Mouse (Mus musculus): Measurements from ENCODE around the gene Cbln1.

Cbln1 gene

GRCm38 (mm10) chr8:87472271-87473236 lies at the start of gene Cbln1:
Gene Cbln1, minus strand, starts transcription at chr8:87472609.
- no peak for TF ChIP-seq GATA4 (IDR thresholded peaks at IDR 0.05; ENCODE audit: insufficient replicate concordance, low read length)

- no peak for TF ChIP-seq GATA4 (IDR thresholded peaks at IDR 0.05; ENCODE audit: insufficient replicate concordance, low read length)
Measured at GRCm38 (mm10) chr8:87517132-87517531, 44.7 kb upstream of the Cbln1 start.

GRCm38 (mm10) chr8:87513796-87514195 lies 41.4 kb upstream of the Cbln1 start:
- no peak for TF ChIP-seq GATA4 (IDR thresholded peaks at IDR 0.05; ENCODE audit: insufficient replicate concordance, low read length)

GRCm38 (mm10) chr8:87513350-87513749 lies 40.9 kb upstream of the Cbln1 start:
- TF ChIP-seq GATA4 (IDR thresholded peaks at IDR 0.05; ENCODE audit: insufficient replicate concordance, low read length) = no peak

GRCm38 (mm10) chr8:87512636-87513035 lies 40.2 kb upstream of the Cbln1 start:
- TF ChIP-seq GATA4 (IDR thresholded peaks at IDR 0.05; ENCODE audit: insufficient replicate concordance, low read length) = no peak

GRCm38 (mm10) chr8:87507046-87507445 lies 34.6 kb upstream of the Cbln1 start:
- no peak for TF ChIP-seq GATA4 (IDR thresholded peaks at IDR 0.05; ENCODE audit: insufficient replicate concordance, low read length)

GRCm38 (mm10) chr8:87504441-87504840 lies 32.0 kb upstream of the Cbln1 start:
- TF ChIP-seq GATA4 (IDR thresholded peaks at IDR 0.05; ENCODE audit: insufficient replicate concordance, low read length) = no peak

GRCm38 (mm10) chr8:87502684-87503083 lies 30.3 kb upstream of the Cbln1 start:
- TF ChIP-seq GATA4 (IDR thresholded peaks at IDR 0.05; ENCODE audit: insufficient replicate concordance, low read length) = no peak

- TF ChIP-seq GATA4 (IDR thresholded peaks at IDR 0.05; ENCODE audit: insufficient replicate concordance, low read length) = no peak
Measured at GRCm38 (mm10) chr8:87497641-87498040, 25.2 kb upstream of the Cbln1 start.

GRCm38 (mm10) chr8:87496511-87496910 lies 24.1 kb upstream of the Cbln1 start:
- TF ChIP-seq GATA4 (IDR thresholded peaks at IDR 0.05; ENCODE audit: insufficient replicate concordance, low read length) = no peak

- TF ChIP-seq GATA4 (IDR thresholded peaks at IDR 0.05; ENCODE audit: insufficient replicate concordance, low read length) = no peak
Measured at GRCm38 (mm10) chr8:87494862-87495261, 22.5 kb upstream of the Cbln1 start.

- TF ChIP-seq GATA4 (IDR thresholded peaks at IDR 0.05; ENCODE audit: insufficient replicate concordance, low read length) = no peak
Measured at GRCm38 (mm10) chr8:87489841-87490415, 17.5 kb upstream of the Cbln1 start.

GRCm38 (mm10) chr8:87481396-87481795 lies 9.0 kb upstream of the Cbln1 start:
- TF ChIP-seq GATA4 (IDR thresholded peaks at IDR 0.05; ENCODE audit: insufficient replicate concordance, low read length) = no peak

GRCm38 (mm10) chr8:87478221-87478620 lies 5.8 kb upstream of the Cbln1 start:
- TF ChIP-seq GATA4 (IDR thresholded peaks at IDR 0.05; ENCODE audit: insufficient replicate concordance, low read length) = no peak

- no peak for TF ChIP-seq GATA4 (IDR thresholded peaks at IDR 0.05; ENCODE audit: insufficient replicate concordance, low read length)
Measured at GRCm38 (mm10) chr8:87477102-87477645, 4.8 kb upstream of the Cbln1 start.

GRCm38 (mm10) chr8:87475551-87475950 lies 3.1 kb upstream of the Cbln1 start:
- no peak for TF ChIP-seq GATA4 (IDR thresholded peaks at IDR 0.05; ENCODE audit: insufficient replicate concordance, low read length)

Measured in liver, adult (tissue).